20 mouse cellular contexts compared by ENCODE assay signal in the genomic region with DNA sequence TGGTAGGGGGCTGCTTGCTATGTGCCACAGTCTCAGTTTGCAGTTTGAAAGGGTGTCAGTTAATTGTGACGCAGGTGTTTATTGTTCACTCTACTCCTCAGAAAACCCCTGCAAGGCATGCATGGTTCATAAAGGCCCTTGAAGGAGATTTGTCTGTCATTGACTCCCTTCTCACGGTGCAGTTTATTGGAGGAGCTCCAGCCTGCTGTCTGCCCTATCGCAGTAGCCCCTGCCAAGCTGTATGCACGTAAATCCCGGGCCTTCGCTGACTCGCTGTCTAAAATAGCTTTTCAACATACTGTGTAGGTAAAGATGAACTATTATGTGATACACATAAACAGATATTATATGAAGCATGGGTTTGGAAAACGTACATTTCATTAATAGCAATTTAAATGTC. TPM values are rescaled to one million over a fixed set of nuclear protein-coding genes. Genes with fewer than 3 reads are reported as not detected.
DNase-seq lines count a peak whose midpoint lies in the region; ATAC-seq and TF ChIP-seq lines count a peak whose summit lies in the region.
"Had no signal": no experiment of that assay in that cellular context is flagged by ENCODE, and none has a peak within 500 bp of the region (broad histone marks: within the 10 kb centered on the region; RNA-seq: fewer than 3 reads in every experiment).

No protein-coding gene starts in this region.

- no peaks in the 10 kb centered on the region for H3K27me3 ChIP-seq in forebrain, embryonic 11.5 days (ENCODE audit: control insufficient read depth, insufficient read depth, low read length)
- no peaks in the 10 kb centered on the region for H3K27me3 ChIP-seq in hindbrain, embryonic 14.5 days (ENCODE audit: control insufficient read depth, insufficient read depth, low read length)
- no peaks in the 10 kb centered on the region for H3K27me3 ChIP-seq in midbrain, postnatal 0 days (ENCODE audit: insufficient read depth, low read length)
- no peaks in the 10 kb centered on the region for H3K27me3 ChIP-seq in limb, embryonic 10.5 days (ENCODE audit: low read depth, poor library complexity, severe bottlenecking)
- H3K27me3 ChIP-seq: embryonic facial prominence, embryonic 12.5 days; liver, embryonic 12.5 days; stomach, embryonic 15.5 days had no signal

- DNase-seq in heart, postnatal 10 days: peak; percentile 16 to 40
- no peak for DNase-seq in heart, postnatal 36 days
- DNase-seq in forebrain, embryonic 11.5 days (ENCODE audit: low spot score): no peak
- DNase-seq in hindbrain, embryonic 14.5 days (ENCODE audit: low spot score): no peak
- DNase-seq in midbrain, postnatal 0 days (ENCODE audit: low spot score): peak; percentile 62
- no peak for DNase-seq in adrenal gland, postnatal 10 days
- DNase-seq in lung, adult 18-20 months: no peak
- no peak for DNase-seq in limb, embryonic 10.5 days (ENCODE audit: low spot score)
- DNase-seq: right cerebral cortex, postnatal 14 days; thymus, postnatal 25 days had no signal

- no peak overlapping the region for H3K9ac ChIP-seq in forebrain, embryonic 11.5 days (ENCODE audit: low read length)
- no peak overlapping the region for H3K9ac ChIP-seq in hindbrain, embryonic 14.5 days
- H3K9ac ChIP-seq in midbrain, postnatal 0 days (replicated peaks; ENCODE audit: low read length, poor library complexity, severe bottlenecking): no peak overlapping the region
- H3K9ac ChIP-seq: embryonic facial prominence, embryonic 12.5 days; liver, embryonic 12.5 days; stomach, embryonic 15.5 days had no signal

- no peaks in the 10 kb centered on the region for H3K9me3 ChIP-seq in forebrain, embryonic 11.5 days (ENCODE audit: control insufficient read depth, low read length)
- no peaks in the 10 kb centered on the region for H3K9me3 ChIP-seq in hindbrain, embryonic 14.5 days (ENCODE audit: control insufficient read depth, low read length)
- no peaks in the 10 kb centered on the region for H3K9me3 ChIP-seq in midbrain, postnatal 0 days (ENCODE audit: low read length)
- H3K9me3 ChIP-seq in limb, embryonic 10.5 days (replicated peaks): no peaks in the 10 kb centered on the region
- H3K9me3 ChIP-seq: embryonic facial prominence, embryonic 12.5 days; G1E; liver, embryonic 12.5 days; stomach, embryonic 15.5 days had no signal

- H3K36me3 ChIP-seq in forebrain, embryonic 11.5 days (ENCODE audit: control insufficient read depth, insufficient read depth, low read length): no peaks in the 10 kb centered on the region
- peaks cover 12% of the 10 kb centered on the region; the same call in 1 of the 2 replicates for H3K36me3 ChIP-seq in hindbrain, embryonic 14.5 days (replicated peaks; ENCODE audit: control insufficient read depth, insufficient read depth)
- peaks cover 12% of the 10 kb centered on the region; the same call in 1 of the 2 replicates for H3K36me3 ChIP-seq in midbrain, postnatal 0 days (ENCODE audit: insufficient read depth, low read length)
- H3K36me3 ChIP-seq in limb, embryonic 10.5 days: peaks cover 59% of the 10 kb centered on the region

- intact Hi-C loops in heart, postnatal 10 days (cut with DNase I): no loop called here
- intact Hi-C loops in heart, postnatal 36 days (cut with DNase I): no loop called here

- WGBS in forebrain, embryonic 11.5 days: 34% methylated on average over 8 of the region's 8 CpGs
- WGBS in hindbrain, embryonic 14.5 days: 20% methylated on average over 8 of the region's 8 CpGs
- 20% methylated on average over 8 of the region's 8 CpGs for WGBS in midbrain, postnatal 0 days
- WGBS in limb, embryonic 10.5 days: 84% methylated on average over 8 of the region's 8 CpGs

- H3K4me2 ChIP-seq in forebrain, embryonic 11.5 days (ENCODE audit: low read depth, low read length, severe bottlenecking): no peak overlapping the region; the same call in 1 of the 2 replicates
- H3K4me2 ChIP-seq in hindbrain, embryonic 14.5 days (replicated peaks): no peak overlapping the region
- no peak overlapping the region for H3K4me2 ChIP-seq in midbrain, postnatal 0 days (ENCODE audit: low read depth, low read length, poor library complexity, severe bottlenecking)
- H3K4me2 ChIP-seq: embryonic facial prominence, embryonic 12.5 days; liver, embryonic 12.5 days; stomach, embryonic 15.5 days had no signal

- no peak for ATAC-seq in forebrain, embryonic 11.5 days (replicated peaks; ENCODE audit: low FRiP score)
- no peak for ATAC-seq in hindbrain, embryonic 14.5 days (ENCODE audit: low FRiP score)
- no peak for ATAC-seq in midbrain, postnatal 0 days (ENCODE audit: low FRiP score)
- ATAC-seq: liver, embryonic 12.5 days had no signal

- H3K27ac ChIP-seq in forebrain, embryonic 11.5 days (ENCODE audit: low read depth, low read length): peak overlapping the region; percentile 93
- peak overlapping the region; percentile 81 for H3K27ac ChIP-seq in hindbrain, embryonic 14.5 days
- H3K27ac ChIP-seq in midbrain, postnatal 0 days (ENCODE audit: low read depth, low read length): no peak overlapping the region
- H3K27ac ChIP-seq in limb, embryonic 10.5 days: no peak overlapping the region
- H3K27ac ChIP-seq: embryonic facial prominence, embryonic 12.5 days; liver, embryonic 12.5 days; stomach, embryonic 15.5 days had no signal

- H3K4me1 ChIP-seq in forebrain, embryonic 11.5 days (replicated peaks; ENCODE audit: control insufficient read depth, insufficient read depth, low read length): peaks cover 61% of the 10 kb centered on the region
- peaks cover 69% of the 10 kb centered on the region for H3K4me1 ChIP-seq in hindbrain, embryonic 14.5 days (replicated peaks; ENCODE audit: control insufficient read depth, insufficient read depth, low read length)
- peaks cover 14% of the 10 kb centered on the region; the same call in 1 of the 2 replicates for H3K4me1 ChIP-seq in midbrain, postnatal 0 days (ENCODE audit: insufficient read depth, low read length)
- peaks cover 4% of the 10 kb centered on the region; the same call in 1 of the 2 replicates for H3K4me1 ChIP-seq in limb, embryonic 10.5 days
- H3K4me1 ChIP-seq: embryonic facial prominence, embryonic 12.5 days; liver, embryonic 12.5 days had no signal

- no peak for TF ChIP-seq CTCF in midbrain, postnatal 0 days (IDR thresholded peaks at IDR 0.05)

- H3K4me3 ChIP-seq in forebrain, embryonic 11.5 days (ENCODE audit: low read depth, low read length): no peak overlapping the region
- H3K4me3 ChIP-seq in hindbrain, embryonic 14.5 days (replicated peaks; ENCODE audit: low read length): no peak overlapping the region
- H3K4me3 ChIP-seq in midbrain, postnatal 0 days (ENCODE audit: low read depth, low read length): no peak overlapping the region
- H3K4me3 ChIP-seq in limb, embryonic 10.5 days: no peak overlapping the region
- H3K4me3 ChIP-seq: embryonic facial prominence, embryonic 12.5 days; liver, embryonic 12.5 days; stomach, embryonic 15.5 days had no signal

RNA-seq across cellular contexts. Expression of a gene that starts 45.2 kb away (rescaled TPM):
- total RNA-seq in heart, postnatal 10 days (2021): not detected
- not detected for total RNA-seq in heart, postnatal 36 days (2021)
- polyA plus RNA-seq in forebrain, embryonic 11.5 days (2014; fragmentation: Nextera tagmentation; extraction: Ambion mirVana): not detected in 2 replicates
- not detected in 2 replicates for polyA plus RNA-seq in hindbrain, embryonic 14.5 days (2014; fragmentation: Nextera tagmentation; extraction: Ambion mirVana)
- not detected in 2 replicates for total RNA-seq in midbrain, postnatal 0 days (2014; rRNA removed)
- polyA plus RNA-seq in midbrain, postnatal 0 days (2015; fragmentation: Nextera tagmentation; extraction: Ambion mirVana): not detected in 2 replicates
- not detected for total RNA-seq in adrenal gland, postnatal 10 days (2021)
- not detected in 2 replicates for polyA plus RNA-seq in limb, embryonic 10.5 days (2016; fragmentation: Nextera tagmentation; extraction: Ambion mirVana)
- total RNA-seq: G1E; gastrocnemius, postnatal 4 days; left cerebral cortex, postnatal 25 days; megakaryocyte, adult 5-6 weeks had no signal
- polyA plus RNA-seq: C2C12; embryonic facial prominence, embryonic 12.5 days; G1E; heart, postnatal 0 days; kidney, embryonic 14.5 days; liver, embryonic 12.5 days; stomach, embryonic 15.5 days had no signal

Comparison
In these comparisons a context has a peak if more than half of its experiments do, and no peak if none do; other contexts are left out.
1. DNase-seq: peak in heart, postnatal 10 days (2 of 2) and midbrain, postnatal 0 days (single experiment); none in heart, postnatal 36 days (0 of 2), forebrain, embryonic 11.5 days (single experiment), hindbrain, embryonic 14.5 days (single experiment), adrenal gland, postnatal 10 days (single experiment), lung, adult 18-20 months (0 of 2) and limb, embryonic 10.5 days (single experiment).
2. H3K27ac ChIP-seq: peak in forebrain, embryonic 11.5 days (single experiment) and hindbrain, embryonic 14.5 days (single experiment); none in midbrain, postnatal 0 days (single experiment) and limb, embryonic 10.5 days (single experiment).